Mouse (Mus musculus) left cerebral cortex, postnatal 10 days (tissue): ENCODE data around the gene Zfp804a. TPM values are rescaled to one million over a fixed set of nuclear protein-coding genes. Genes with fewer than 3 reads are reported as not detected.

Experiments
- DNase-seq, 2 experiments: peaks; one replicate each; pipeline ENCODE4 v3.0.0; 2021 to 2022; ENCODE audit warnings: low spot score in 2 of 2, mixed read lengths in 1 of 2; ENCODE audit errors: extremely low spot score in 1 of 2
- intact Hi-C: fragments of 180-260 bp; cut with DNase I; formaldehyde crosslinking; loops from one replicate; pipeline ENCODE4 v1.15.1; 2025
- total RNA-seq, 2 experiments: library from RNA; stranded (reverse); gene quantifications; 2 replicates each; pipeline ENCODE4 v1.2.3; 2021

Zfp804a gene
- total RNA-seq = 10 to 100 TPM; 22.6 to 22.7 TPM

DNA sequence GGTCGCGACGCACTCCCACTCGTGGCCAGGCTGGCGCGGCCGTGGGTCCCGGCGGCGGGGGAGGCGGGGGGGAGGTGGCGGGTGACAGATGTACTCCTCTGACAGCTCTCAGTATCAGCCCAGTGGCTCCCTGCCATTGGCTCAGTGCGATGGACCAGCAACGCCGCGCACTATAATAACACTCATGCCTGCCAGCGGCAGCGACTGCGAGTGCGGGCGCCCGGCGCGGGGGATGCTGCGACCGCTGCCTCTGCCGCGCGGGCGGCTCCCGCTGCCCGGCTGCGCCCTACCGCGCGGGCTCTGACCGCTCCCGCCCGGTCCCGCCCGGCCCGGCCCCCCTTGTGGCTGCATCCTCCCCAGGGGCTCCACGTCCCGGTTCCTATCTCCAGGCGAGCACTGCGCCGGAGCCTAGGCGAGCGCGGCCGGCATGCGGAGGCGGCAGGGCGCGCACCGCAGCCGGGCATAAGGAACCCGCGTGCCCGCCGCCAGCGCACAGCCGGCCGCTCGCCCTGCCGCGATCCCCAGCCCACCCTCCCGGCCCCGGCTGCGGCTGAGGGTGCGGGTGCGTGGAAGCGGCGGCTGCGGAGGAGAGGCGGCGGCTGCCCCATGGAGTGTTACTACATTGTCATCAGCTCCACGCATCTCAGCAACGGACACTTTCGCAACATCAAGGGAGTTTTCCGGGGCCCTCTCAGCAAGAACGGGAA, at the start of gene Zfp804a:
Zfp804a (plus strand) TSS at position 38 of the 707 bp plus-strand sequence.
- intact Hi-C loops = loop anchor here (5.0 to 10.0 kb wide), 2 partner anchors 1281 to 1291 kb away; no protein-coding TSS in a partner anchor
- peak; percentile 49 to 68 for DNase-seq

GRCm38 (mm10) chr2:82051635-82052034, 1.4 kb upstream of the Zfp804a start:
- intact Hi-C loops = loop anchor here (5.0 to 10.0 kb wide), 2 partner anchors 1283 to 1289 kb away; no protein-coding TSS in a partner anchor

DNA sequence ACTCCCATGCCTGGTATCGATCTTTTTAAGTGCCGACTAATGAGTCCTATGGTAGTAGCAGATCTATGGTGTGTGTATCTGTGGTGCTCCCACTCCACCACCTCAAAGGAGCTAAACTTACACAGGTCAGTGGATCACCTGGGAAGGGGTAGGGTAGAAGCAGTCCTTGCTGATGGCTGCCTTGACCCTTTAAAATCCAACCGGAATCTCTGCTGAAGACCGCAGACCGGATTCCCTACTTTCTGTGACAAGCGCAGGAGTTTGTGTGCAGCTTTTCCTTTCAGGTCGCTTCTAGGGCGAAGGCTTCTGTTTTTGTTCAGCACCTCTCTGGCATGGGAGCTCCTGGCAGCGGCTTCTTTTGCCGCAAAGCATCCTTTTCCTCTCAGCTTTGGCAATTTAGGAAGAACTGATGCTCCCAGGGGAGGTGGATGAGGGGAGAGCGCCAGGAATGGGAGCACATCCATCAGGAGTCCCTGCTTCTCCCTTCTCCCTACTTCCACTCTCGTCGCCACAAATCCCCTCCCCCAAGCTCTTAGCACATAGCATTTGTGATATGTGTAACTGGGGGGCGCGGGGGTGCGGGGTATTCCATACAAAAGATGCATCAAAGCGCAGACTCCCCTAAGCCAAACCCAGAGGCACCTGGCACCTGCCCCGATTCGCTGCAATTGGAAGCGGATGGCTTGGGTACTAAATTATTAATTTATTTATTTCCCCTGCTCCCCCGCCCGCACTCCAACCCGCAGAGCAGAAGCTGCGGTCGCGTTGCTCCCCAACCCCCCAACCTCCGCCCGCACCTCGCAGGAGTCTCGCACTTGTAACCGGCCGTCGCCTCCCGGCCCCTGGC, 461 bp upstream of the Zfp804a start:
- intact Hi-C loops = loop anchor here (5.0 to 10.0 kb wide), 2 partner anchors 1282 to 1290 kb away; no protein-coding TSS in a partner anchor
- peak; percentile 64 to 70 for DNase-seq

More at GRCm38 (mm10) chr2:82051635-82052034, 1.4 kb upstream of the Zfp804a start:
- no peak for DNase-seq

DNA sequence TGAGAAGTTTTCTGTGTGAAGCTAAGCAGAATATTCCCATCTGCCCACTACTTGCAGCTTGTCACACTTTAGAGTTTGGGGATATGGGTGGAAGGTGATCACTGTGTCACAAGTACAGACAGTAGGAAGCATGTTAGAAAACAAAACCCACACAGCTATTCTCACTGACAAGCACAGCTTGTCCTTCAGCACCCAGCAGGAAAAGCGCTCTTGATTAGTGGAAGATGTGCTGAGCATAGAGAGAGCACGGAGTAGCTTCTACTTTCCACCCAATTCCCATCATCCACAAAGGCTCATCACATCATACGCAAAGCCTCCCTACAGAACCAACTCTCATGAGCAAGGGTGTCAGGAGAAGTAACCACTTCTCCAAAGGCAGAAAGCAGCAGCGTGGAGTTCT, 1.4 kb downstream of the Zfp804a start:
- no peak for DNase-seq
- intact Hi-C loops = loop anchor here (5.0 to 10.0 kb wide), 2 partner anchors 1280 to 1292 kb away; no protein-coding TSS in a partner anchor

DNA sequence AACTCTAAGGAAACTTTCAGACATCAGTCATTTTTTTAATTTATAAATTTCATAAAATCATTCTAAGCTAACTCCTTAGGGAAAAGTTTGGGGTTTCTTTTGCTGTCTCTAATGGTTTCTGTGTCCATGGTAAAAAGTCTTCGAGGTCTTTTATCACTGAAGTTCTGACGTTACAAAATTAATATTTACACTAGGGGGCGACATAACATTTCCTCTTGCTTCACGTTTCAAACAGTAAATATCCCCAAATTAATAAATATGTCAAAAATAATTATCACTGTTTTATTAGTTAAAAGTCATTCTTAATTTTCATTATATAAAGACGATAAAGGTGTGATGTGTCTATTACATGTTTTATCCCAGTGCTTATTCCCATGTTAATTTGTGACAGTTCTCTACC, 11.6 kb downstream of the Zfp804a start:
- intact Hi-C loops = no loop called here
- no peak for DNase-seq

DNA sequence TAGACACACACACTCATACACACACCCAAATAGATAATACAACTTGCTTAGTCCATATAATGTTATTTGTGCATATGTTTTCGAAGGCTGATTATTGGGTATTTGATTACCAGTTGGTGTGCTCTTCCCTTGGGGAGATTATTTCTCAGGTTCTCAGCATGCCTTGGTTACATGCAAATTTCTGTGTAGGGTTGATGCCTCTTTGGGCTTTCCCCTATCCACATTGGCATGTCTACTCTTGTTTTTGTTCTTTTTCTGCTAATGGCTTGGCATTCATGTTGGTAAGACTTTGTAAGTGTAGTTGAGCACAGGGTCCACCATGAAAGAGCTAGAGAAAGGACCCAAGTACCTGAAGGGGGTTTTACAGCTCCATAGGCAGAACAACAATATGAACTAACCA, 14.9 kb downstream of the Zfp804a start:
- intact Hi-C loops = no loop called here
- DNase-seq = no peak

DNA sequence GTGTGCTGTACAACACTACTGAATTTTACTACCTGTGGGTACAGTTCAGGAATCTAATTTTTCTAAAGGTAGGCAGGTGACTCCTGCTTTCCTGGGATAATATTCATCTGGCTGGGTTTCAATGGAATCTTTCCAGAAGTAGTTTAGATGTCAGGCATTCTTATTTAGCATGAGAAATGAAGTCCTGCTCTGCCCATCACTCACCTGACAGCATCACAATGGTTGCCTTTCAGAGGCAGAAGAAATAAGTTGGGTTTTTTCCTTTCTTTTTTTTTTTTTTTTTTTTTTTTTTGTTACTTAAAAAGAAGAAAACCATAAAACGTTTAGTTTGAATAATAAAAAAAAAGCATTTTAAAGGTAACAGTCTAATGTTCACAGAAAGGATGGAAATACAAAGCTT, 16.1 kb downstream of the Zfp804a start:
- intact Hi-C loops = no loop called here
- DNase-seq = no peak

DNA sequence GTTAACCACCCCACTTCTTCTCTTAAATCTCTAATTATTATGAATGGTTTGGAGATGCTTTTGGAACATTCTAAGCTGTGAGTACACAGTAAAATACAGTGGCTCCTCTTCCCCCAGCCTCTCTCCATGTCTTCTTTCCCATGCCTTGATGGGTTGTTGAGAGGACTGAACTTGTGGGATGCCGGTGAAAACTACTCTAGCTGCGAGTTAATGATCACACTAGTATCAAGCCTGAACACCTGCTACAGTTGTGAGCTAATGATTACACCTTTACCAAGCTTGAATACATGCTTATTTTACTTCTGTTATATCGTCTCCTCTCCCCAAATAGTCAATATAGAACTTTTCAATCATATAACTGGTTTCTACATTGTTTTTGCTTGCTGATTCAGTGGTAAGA, 23.9 kb downstream of the Zfp804a start:
- intact Hi-C loops = no loop called here
- DNase-seq = no peak

GRCm38 (mm10) chr2:82078287-82078994, 25.4 kb downstream of the Zfp804a start:
- intact Hi-C loops = no loop called here
- DNase-seq = no peak

DNA sequence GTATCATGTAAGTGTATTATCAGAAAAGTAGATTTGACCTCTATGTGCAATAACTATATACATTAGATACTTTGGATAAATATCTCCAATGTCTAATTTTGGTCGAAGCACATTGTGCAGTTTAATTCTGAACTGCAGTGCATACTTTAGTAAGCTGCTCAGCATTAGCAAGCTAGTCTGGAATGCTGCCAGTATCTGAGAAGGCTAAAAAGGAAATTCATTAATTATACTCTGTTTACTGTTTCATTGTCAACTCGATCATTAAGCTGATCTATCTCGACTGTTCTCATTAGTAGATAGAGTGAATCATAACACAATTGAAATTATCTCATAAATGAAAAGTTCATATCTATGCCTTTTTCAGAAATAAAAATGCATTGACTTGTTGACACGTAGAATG, 27.7 kb downstream of the Zfp804a start:
- DNase-seq = peak in 1 of 2 experiments; percentile 8
- intact Hi-C loops = no loop called here

GRCm38 (mm10) chr2:82113148-82113547, 60.1 kb downstream of the Zfp804a start:
- DNase-seq = no peak
- intact Hi-C loops = no loop called here

DNA sequence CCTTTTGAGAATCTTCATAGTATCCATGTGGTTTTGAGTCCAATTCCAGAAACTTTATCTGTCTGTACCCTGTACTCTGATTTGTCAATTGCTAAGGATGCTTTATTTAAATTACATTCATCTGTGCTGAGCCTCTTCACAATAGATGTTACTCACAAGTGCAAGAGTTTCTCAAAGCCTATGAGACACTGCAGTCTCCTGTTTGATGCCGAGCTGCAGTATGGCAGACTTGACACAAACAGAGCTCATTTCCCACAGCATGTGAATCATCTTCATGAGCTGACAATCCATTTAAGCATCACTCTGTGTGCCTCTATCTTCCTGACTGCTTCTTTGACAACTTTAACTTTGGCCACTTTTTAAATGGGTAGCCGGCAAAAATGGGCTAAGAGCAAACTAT, 60.6 kb downstream of the Zfp804a start:
- intact Hi-C loops = no loop called here
- no peak for DNase-seq

- intact Hi-C loops = no loop called here
- DNase-seq = no peak
Measured at GRCm38 (mm10) chr2:82119577-82119976, 66.6 kb downstream of the Zfp804a start.

DNA sequence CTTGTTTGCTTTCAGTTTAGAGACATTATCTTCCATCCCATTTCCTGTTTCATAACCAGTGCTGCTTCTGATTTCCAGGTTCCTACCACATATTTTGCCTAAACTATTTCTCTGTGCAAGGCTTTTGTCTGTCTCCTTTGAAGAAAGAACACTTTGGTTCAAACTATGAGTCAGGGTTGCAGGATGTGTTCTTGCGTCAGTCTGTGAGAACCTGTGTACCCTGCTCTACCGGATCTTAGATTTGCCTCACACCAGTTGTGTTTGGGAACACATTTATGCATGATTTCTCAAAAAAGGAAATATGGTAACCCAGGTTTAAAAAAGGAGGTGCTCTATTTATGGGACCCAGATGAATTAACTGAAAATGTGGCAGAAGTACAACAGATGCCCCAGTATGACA, 125.7 kb downstream of the Zfp804a start:
- no peak for DNase-seq
- intact Hi-C loops = no loop called here

DNA sequence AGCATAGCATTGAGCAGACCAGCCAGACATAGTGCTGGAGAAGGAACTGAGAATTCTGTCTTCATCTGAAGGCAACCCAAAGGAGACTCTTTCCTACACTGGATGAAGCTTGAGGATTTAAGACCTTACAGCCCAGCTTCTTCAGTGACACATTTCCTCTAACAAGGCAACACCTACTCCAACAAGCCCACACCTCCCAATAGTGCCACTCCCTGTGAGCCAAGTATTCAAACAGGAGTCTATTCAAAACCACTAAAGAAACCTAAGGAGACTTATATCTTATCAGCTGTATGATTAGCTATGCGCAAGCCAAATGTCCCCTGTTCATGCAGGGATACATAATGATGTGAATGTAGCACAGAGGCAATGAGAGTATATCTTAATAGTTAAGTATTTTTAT, 128.0 kb downstream of the Zfp804a start:
- intact Hi-C loops = no loop called here
- no peak for DNase-seq

- intact Hi-C loops = no loop called here
- DNase-seq = no peak
Measured at GRCm38 (mm10) chr2:82199901-82200300, 146.9 kb downstream of the Zfp804a start.

DNA sequence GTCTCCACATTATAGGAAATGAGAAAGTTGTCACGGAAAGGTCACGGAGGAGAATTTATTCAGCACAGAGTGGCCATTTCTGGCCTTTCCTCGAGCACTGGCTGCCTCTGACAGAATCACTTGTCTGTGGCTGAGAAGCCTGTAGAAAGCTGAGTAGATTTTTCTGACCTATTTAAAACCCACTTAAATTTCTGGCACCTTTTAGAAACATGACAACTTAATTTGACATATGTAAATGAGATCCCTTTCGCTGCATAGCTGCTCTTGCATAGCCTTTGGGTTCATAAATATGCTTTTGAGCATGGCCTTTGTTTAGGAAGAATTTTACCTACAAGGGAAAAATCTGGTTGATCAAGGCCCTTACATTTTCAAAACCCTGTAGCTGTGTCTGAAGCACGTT, 147.6 kb downstream of the Zfp804a start:
- intact Hi-C loops = no loop called here
- DNase-seq = no peak

DNA sequence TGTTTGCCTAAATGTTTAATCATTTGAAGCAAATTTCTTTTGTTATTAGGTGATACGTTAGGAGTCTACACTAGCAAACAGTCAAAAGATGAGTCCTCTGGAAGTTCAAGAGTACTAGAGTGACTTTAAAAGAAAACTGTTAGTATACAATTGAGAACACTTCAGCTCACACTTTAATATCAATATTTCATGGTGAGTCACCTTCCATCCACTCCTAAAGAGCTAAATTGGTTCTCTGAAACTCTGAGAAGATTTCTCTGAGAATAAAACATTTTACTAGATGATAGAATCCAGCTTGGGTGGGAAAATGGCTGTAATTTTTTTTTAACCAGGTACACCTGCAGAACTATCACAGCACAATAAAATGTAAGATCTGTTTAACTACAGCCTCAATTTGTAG, 157.6 kb downstream of the Zfp804a start:
- intact Hi-C loops = no loop called here

GRCm38 (mm10) chr2:82211972-82212371, 158.9 kb downstream of the Zfp804a start:
- DNase-seq = no peak
- intact Hi-C loops = no loop called here

More for the DNA sequence above, 157.6 kb downstream of the Zfp804a start:
- no peak for DNase-seq
